Mouse (Mus musculus) frontal cortex, postnatal 10 days (tissue): ENCODE results near the gene Otulinl.

ENCODE experiments used
- DNase-seq, 2 experiments: peaks; one replicate each; pipeline ENCODE4 v3.0.0; 2022; ENCODE audit warnings: low spot score in 2 of 2, mixed read lengths in 1 of 2

Gene Otulinl

GRCm38 (mm10) chr15:27617227-27617626, 64.2 kb downstream of the Otulinl start:
- no peak for DNase-seq

GRCm38 (mm10) chr15:27616159-27616558, 65.2 kb downstream of the Otulinl start:
- no peak for DNase-seq

GRCm38 (mm10) chr15:27613255-27613654, 68.1 kb downstream of the Otulinl start:
- DNase-seq = no peak

GRCm38 (mm10) chr15:27612533-27613221, 68.7 kb downstream of the Otulinl start:
- peak in 1 of 2 experiments; percentile 62 for DNase-seq

- DNase-seq = no peak
Observed at GRCm38 (mm10) chr15:27609554-27609953, 71.8 kb downstream of the Otulinl start.

- no peak for DNase-seq
Observed at GRCm38 (mm10) chr15:27605252-27605651, 76.1 kb downstream of the Otulinl start.
